Mouse (Mus musculus) cortical plate, adult 2 months (tissue): ENCODE results near the gene Fer1l4.

Source experiments
- CTCF ChIP-seq: fragments of 200-500 bp; IDR thresholded peaks from 2 replicates; pipeline ENCODE4 v1.5.1; 2011; ENCODE audit warnings: mild to moderate bottlenecking, control low read depth, low read length; ENCODE audit not compliant: insufficient read depth; ENCODE audit errors: extremely low read depth
- POLR2A ChIP-seq: fragments of 200-500 bp; IDR thresholded peaks from 2 replicates; pipeline ENCODE4 v1.6.1; 2011; ENCODE audit warnings: mild to moderate bottlenecking, low read length, control low read depth; ENCODE audit not compliant: insufficient read depth; ENCODE audit errors: extremely low read depth

- TF ChIP-seq CTCF (no peak), POLR2A (no peak)
These were observed 25.9 kb upstream of the Fer1l4 start for GRCm38 (mm10) chr2:156078421-156079182.
